Mouse (Mus musculus) limb, embryonic 11.5 days (tissue): ENCODE results near the gene Slc40a1. TPM values are rescaled to one million over a fixed set of nuclear protein-coding genes. Genes with fewer than 3 reads are reported as not detected.

Experiments used
- ATAC-seq: fragments of 200-750 bp; cut with Nextera tagmentation; 2 replicates; pipeline ENCODE4 v1.8.0; 2017; ENCODE audit warnings: low read depth; ENCODE audit not compliant: insufficient number of reproducible peaks, low FRiP score, low TSS enrichment
- DNase-seq: peaks from one replicate; pipeline ENCODE4 v3.0.0-alpha.2; 2015; ENCODE audit warnings: low spot score
- H3K27ac ChIP-seq: fragments of 300-500 bp; sonication (generic); replicated peaks from 2 replicates; pipeline ENCODE4 v1.5.1; 2014; ENCODE audit warnings: low read depth, mild to moderate bottlenecking, low read length
- H3K27me3 ChIP-seq: fragments of 300-500 bp; sonication (generic); 2 replicates; pipeline ENCODE4 v1.6.1; 2014; ENCODE audit warnings: mild to moderate bottlenecking, low read length, mixed read lengths; ENCODE audit not compliant: control insufficient read depth, insufficient read depth
- H3K36me3 ChIP-seq: fragments of 300-500 bp; sonication (generic); 2 replicates; pipeline ENCODE4 v1.6.1; 2014; ENCODE audit warnings: mild to moderate bottlenecking, low read length, moderate library complexity, mixed read lengths; ENCODE audit not compliant: control insufficient read depth, insufficient read depth
- H3K4me1 ChIP-seq: fragments of 300-500 bp; sonication (generic); 2 replicates; pipeline ENCODE4 v1.6.1; 2014; ENCODE audit warnings: low read length, mixed read lengths; ENCODE audit not compliant: control insufficient read depth, insufficient read depth
- H3K4me2 ChIP-seq: fragments of 300-500 bp; sonication (generic); 2 replicates; pipeline ENCODE4 v1.6.1; 2014; ENCODE audit warnings: low read depth, mild to moderate bottlenecking, moderate library complexity; ENCODE audit not compliant: severe bottlenecking
- H3K4me3 ChIP-seq: fragments of 300-500 bp; sonication (generic); 2 replicates; pipeline ENCODE4 v1.5.1; 2014; ENCODE audit warnings: low read depth, low read length
- H3K9ac ChIP-seq: fragments of 300-500 bp; sonication (generic); 2 replicates; pipeline ENCODE4 v1.6.1; 2014; ENCODE audit warnings: mild to moderate bottlenecking, low read length
- H3K9me3 ChIP-seq: fragments of 300-500 bp; sonication (generic); 2 replicates; pipeline ENCODE4 v1.6.1; 2016; ENCODE audit warnings: low read length; ENCODE audit not compliant: control insufficient read depth
- WGBS: fragments of 180-500 bp; shearing (Covaris S2); extraction: QIAGEN DNeasy Blood & Tissue Kit; methylation state at CpG from one replicate; pipeline ENCODE4 v1.1.7; 2014; 5-methylcytosine and 5-hydroxymethylcytosine counted together
- polyA plus RNA-seq: library from polyadenylated mRNA; unstranded; fragments of >200 nt; fragmentation: Nextera tagmentation; extraction: Ambion mirVana; gene quantifications from 2 replicates; pipeline ENCODE4 v1.2.1, GENCODE M21; 2014

Gene Slc40a1
- polyA plus RNA-seq, 1 experiment from 2014 or later = 8.4 TPM

DNA sequence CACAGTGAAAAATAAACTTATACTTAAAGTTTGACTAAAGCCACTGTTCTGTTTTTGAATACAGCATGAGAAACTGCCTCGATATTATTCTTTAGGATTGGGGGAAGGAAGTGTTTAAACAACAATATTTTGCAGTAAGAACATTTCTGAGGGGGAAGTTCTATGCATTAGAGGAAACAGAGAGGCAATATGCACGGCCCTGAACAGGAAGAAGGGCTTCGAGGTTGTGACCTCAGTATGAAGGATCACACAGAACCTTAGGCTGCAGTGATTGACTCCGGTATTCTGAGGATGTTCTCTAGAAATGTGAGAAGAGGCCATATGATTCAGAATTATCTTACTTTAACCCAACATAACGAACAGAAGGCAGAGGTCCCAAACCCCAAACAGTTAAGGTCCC, 60.6 kb downstream of the Slc40a1 start:
- Histone ChIP-seq H3K27ac (no peak overlapping the region), H3K4me1 (peaks cover 6% of the 10 kb centered on the region; the same call in 1 of the 2 replicates), H3K9me3 (no peaks in the 10 kb centered on the region), H3K27me3 (no peaks in the 10 kb centered on the region), H3K4me2 (no peak overlapping the region), H3K36me3 (no peaks in the 10 kb centered on the region), H3K9ac (no peak overlapping the region), H3K4me3 (no peak overlapping the region)
- DNase-seq (no peak), ATAC-seq (no peak)
- 50% methylated on average over 5 of the region's 5 CpGs for WGBS

DNA sequence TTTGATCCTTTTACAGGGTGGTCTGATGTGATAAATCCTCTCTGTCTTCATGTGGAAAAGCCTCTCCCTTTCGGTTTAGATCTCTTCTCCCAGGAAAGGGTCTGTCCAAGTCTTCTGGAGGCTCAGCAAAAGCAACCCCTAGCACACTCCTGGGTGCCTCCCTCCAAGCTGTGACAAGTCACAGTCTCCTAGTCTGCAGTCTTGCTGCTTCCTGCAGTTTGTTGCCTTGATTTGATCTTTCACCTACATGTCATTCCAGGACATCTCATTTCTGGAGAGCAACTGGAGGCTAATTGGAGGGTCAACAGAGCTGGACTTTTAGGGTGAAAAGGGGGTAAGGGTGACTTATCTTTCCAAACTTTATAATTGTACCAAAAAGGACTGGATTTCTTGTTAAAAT, 61.0 kb downstream of the Slc40a1 start:
- Histone ChIP-seq H3K4me1 (peaks cover 6% of the 10 kb centered on the region; the same call in 1 of the 2 replicates), H3K9me3 (no peaks in the 10 kb centered on the region), H3K4me2 (no peak overlapping the region), H3K27ac (no peak overlapping the region), H3K9ac (no peak overlapping the region), H3K4me3 (no peak overlapping the region), H3K36me3 (no peaks in the 10 kb centered on the region), H3K27me3 (no peaks in the 10 kb centered on the region)
- WGBS = 10% methylated on average over 1 of the region's 1 CpGs
- ATAC-seq (no peak), DNase-seq (no peak)

DNA sequence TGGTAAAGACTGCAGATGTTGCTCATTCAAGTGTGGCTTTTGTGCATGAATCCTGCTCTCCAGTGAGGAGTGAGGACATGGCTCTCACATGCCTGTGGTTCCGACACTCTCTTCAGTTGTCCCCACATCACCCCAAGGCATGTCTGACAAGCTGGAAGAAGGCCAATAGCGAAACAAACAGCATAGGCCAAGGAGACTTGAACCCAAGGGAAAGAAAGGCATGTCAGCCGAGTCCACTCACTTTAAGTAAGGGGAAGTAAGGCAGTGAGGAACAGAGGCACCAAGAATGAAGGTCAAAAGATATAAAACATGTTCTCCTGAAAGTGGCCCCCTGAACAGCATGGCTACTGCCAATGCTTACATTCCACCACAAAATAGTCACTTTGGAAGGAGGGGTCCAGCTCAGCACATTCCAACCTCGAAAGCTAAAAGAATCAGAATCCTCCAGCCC, 61.7 kb downstream of the Slc40a1 start:
- Histone ChIP-seq H3K4me3 (no peak overlapping the region), H3K27ac (no peak overlapping the region), H3K4me1 (peaks cover 6% of the 10 kb centered on the region; the same call in 1 of the 2 replicates), H3K9ac (no peak overlapping the region), H3K4me2 (no peak overlapping the region), H3K9me3 (no peaks in the 10 kb centered on the region), H3K36me3 (no peaks in the 10 kb centered on the region), H3K27me3 (no peaks in the 10 kb centered on the region)
- DNase-seq = no peak
- ATAC-seq = no peak
- 56% methylated on average over 4 of the region's 4 CpGs for WGBS

DNA sequence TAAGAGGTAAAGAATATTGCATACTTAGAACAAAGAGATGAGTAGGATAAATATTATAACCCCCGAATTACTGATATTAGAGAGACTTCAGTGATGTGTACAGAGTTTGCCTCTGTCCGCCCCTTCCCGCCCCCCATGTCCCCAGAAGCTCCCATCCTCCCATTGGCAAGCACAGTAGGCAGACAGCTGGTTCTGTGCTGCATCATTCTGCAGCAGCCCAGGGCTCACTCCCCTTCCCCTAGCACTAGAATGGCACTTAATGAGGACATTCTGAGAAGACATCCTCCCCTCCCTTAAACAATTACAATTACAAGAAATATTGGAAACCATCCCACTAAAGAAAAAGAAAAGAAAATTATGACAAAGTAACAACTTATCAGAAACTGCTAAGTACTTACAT, 62.7 kb downstream of the Slc40a1 start:
- H3K27me3 ChIP-seq = no peaks in the 10 kb centered on the region
- no peak for ATAC-seq
- WGBS = 87% methylated on average over 3 of the region's 3 CpGs

DNA sequence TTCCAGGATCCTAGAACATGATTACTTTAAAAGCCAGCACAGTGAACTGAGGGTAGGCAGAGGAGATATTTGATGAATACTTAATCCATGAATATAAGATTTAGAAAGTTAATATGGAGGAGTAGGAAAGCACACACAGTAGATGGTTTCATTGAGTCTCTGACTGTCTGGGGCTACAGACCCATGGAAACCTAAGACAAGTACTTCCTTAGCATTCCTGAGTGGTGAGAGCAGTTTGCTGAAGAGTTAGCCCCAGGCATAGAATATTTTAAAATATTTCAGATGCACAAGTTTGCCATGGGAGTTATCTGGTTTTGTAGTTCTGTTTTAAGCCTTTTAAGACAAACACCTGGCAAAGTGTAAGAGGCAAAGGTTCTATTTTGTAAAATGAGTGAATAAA, 65.2 kb downstream of the Slc40a1 start:
- H3K4me3 ChIP-seq = no peak overlapping the region
- no peaks in the 10 kb centered on the region for H3K9me3 ChIP-seq
- no peak for ATAC-seq
- H3K36me3 ChIP-seq = no peaks in the 10 kb centered on the region
- no peak overlapping the region for H3K4me2 ChIP-seq
- no peaks in the 10 kb centered on the region for H3K27me3 ChIP-seq
- peaks cover 6% of the 10 kb centered on the region; the same call in 1 of the 2 replicates for H3K4me1 ChIP-seq
- no peak overlapping the region for H3K27ac ChIP-seq
- no peak overlapping the region for H3K9ac ChIP-seq
- DNase-seq = no peak

More for the DNA sequence above, 62.7 kb downstream of the Slc40a1 start:
- no peak overlapping the region for H3K9ac ChIP-seq
- no peak overlapping the region for H3K4me2 ChIP-seq
- H3K4me3 ChIP-seq = no peak overlapping the region
- H3K27ac ChIP-seq = no peak overlapping the region
- DNase-seq = no peak
- H3K4me1 ChIP-seq = peaks cover 6% of the 10 kb centered on the region; the same call in 1 of the 2 replicates
- H3K36me3 ChIP-seq = no peaks in the 10 kb centered on the region
- H3K9me3 ChIP-seq = no peaks in the 10 kb centered on the region

DNA sequence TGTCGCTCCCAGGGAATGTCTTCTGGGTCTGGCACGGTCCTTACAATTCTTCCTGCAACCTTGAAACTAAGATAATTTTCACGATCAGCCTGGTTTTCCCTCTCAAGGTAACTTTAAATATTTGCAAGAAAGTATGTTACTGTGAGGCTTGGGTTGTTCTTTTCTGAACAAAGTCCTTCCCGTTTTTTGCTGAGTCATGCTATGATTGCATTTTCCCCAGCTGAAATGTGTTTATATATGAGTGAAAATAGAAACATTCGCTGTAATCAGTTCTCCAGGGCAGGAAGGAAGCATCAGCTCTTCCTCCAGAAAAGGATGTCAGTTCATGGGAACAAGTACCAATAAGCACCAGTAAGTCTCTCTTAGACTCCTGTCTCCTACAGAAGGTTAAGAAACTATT, 66.0 kb downstream of the Slc40a1 start:
- Histone ChIP-seq H3K27me3 (no peaks in the 10 kb centered on the region), H3K9me3 (no peaks in the 10 kb centered on the region), H3K27ac (no peak overlapping the region), H3K4me1 (peaks cover 5% of the 10 kb centered on the region; the same call in 1 of the 2 replicates), H3K4me3 (no peak overlapping the region), H3K4me2 (no peak overlapping the region), H3K9ac (no peak overlapping the region), H3K36me3 (no peaks in the 10 kb centered on the region)
- ATAC-seq (no peak), DNase-seq (no peak)
- whole genome bisulfite sequencing = 70% methylated on average over 5 of the region's 5 CpGs

Other genes with a start within 250 kb of the Slc40a1 start
- 91.2 and 98.2 TPM in 2 replicates for gene Wdr75, start 131.4 kb downstream of the Slc40a1 start, polyA plus RNA-seq
- not detected in 2 replicates for gene Gm5269, start 36.2 kb downstream of the Slc40a1 start, polyA plus RNA-seq
- gene Dnah7b, start 139.8 kb upstream of the Slc40a1 start, polyA plus RNA-seq = 2.0 and 2.3 TPM in 2 replicates